Mouse (Mus musculus): Measurements from ENCODE around the gene Gucy1b2.

Gene Gucy1b2

GRCm38 (mm10) chr14:62446385-62447213 lies 9.5 kb downstream of the Gucy1b2 start:
- no peak for DNase-seq (ENCODE audit: low spot score in 2 of 2)

- DNase-seq (ENCODE audit: low spot score in 2 of 2) = no peak
Measured at GRCm38 (mm10) chr14:62443840-62444430, 12.2 kb downstream of the Gucy1b2 start.

GRCm38 (mm10) chr14:62442971-62443370 lies 13.1 kb downstream of the Gucy1b2 start:
- DNase-seq (ENCODE audit: low spot score in 2 of 2) = no peak

- no peak for DNase-seq (ENCODE audit: low spot score in 2 of 2)
Measured at GRCm38 (mm10) chr14:62440036-62440435, 16.1 kb downstream of the Gucy1b2 start.

- DNase-seq (ENCODE audit: low spot score in 2 of 2) = no peak
Measured at GRCm38 (mm10) chr14:62438236-62438635, 17.9 kb downstream of the Gucy1b2 start.

- no peak for DNase-seq (ENCODE audit: low spot score in 2 of 2)
Measured at GRCm38 (mm10) chr14:62437806-62438205, 18.3 kb downstream of the Gucy1b2 start.

GRCm38 (mm10) chr14:62425277-62425691 lies 30.8 kb downstream of the Gucy1b2 start:
- DNase-seq (ENCODE audit: low spot score in 2 of 2) = no peak

- no peak for DNase-seq (ENCODE audit: low spot score in 2 of 2)
Measured at GRCm38 (mm10) chr14:62422265-62422664, 33.8 kb downstream of the Gucy1b2 start.

GRCm38 (mm10) chr14:62417501-62417900 lies 38.6 kb downstream of the Gucy1b2 start:
- no peak for DNase-seq (ENCODE audit: low spot score in 2 of 2)

- DNase-seq (ENCODE audit: low spot score in 2 of 2) = peak; percentile 27 to 28
Measured at GRCm38 (mm10) chr14:62416742-62417134, 39.4 kb downstream of the Gucy1b2 start.

GRCm38 (mm10) chr14:62416007-62416741 lies 39.9 kb downstream of the Gucy1b2 start:
- DNase-seq (ENCODE audit: low spot score in 2 of 2) = peak; percentile 15 to 31

GRCm38 (mm10) chr14:62395346-62395745 lies 60.7 kb downstream of the Gucy1b2 start:
- no peak for DNase-seq (ENCODE audit: low spot score in 2 of 2)

- no peak for DNase-seq (ENCODE audit: low spot score in 2 of 2)
Measured at GRCm38 (mm10) chr14:62392754-62393153, 63.3 kb downstream of the Gucy1b2 start.

- DNase-seq (ENCODE audit: low spot score in 2 of 2) = peak in 1 of 2 experiments; percentile 13
Measured at GRCm38 (mm10) chr14:62389729-62390536, 66.2 kb downstream of the Gucy1b2 start.

GRCm38 (mm10) chr14:62389064-62389728 lies 66.9 kb downstream of the Gucy1b2 start:
- peak; percentile 40 to 53 for DNase-seq (ENCODE audit: low spot score in 2 of 2)

- no peak for DNase-seq (ENCODE audit: low spot score in 2 of 2)
Measured at GRCm38 (mm10) chr14:62383786-62384299, 72.2 kb downstream of the Gucy1b2 start.

GRCm38 (mm10) chr14:62383109-62383508 lies 73.0 kb downstream of the Gucy1b2 start:
- DNase-seq (ENCODE audit: low spot score in 2 of 2) = no peak

GRCm38 (mm10) chr14:62380606-62381005 lies 75.5 kb downstream of the Gucy1b2 start:
- DNase-seq (ENCODE audit: low spot score in 2 of 2) = no peak

- DNase-seq (ENCODE audit: low spot score in 2 of 2) = no peak
Measured at GRCm38 (mm10) chr14:62379391-62379790, 76.7 kb downstream of the Gucy1b2 start.

- DNase-seq (ENCODE audit: low spot score in 2 of 2) = no peak
Measured at GRCm38 (mm10) chr14:62376115-62376514, 80.0 kb downstream of the Gucy1b2 start.

GRCm38 (mm10) chr14:62375694-62376093 lies 80.4 kb downstream of the Gucy1b2 start:
- no peak for DNase-seq (ENCODE audit: low spot score in 2 of 2)
